Mouse (Mus musculus) brain, adult 2 months (tissue): Measurements from ENCODE around the gene Rbm12.

Experiments
- DNase-seq: peaks from one replicate; pipeline ENCODE4 v3.0.0; 2011; ENCODE audit warnings: low read depth, low spot score

The Rbm12 gene

DNA sequence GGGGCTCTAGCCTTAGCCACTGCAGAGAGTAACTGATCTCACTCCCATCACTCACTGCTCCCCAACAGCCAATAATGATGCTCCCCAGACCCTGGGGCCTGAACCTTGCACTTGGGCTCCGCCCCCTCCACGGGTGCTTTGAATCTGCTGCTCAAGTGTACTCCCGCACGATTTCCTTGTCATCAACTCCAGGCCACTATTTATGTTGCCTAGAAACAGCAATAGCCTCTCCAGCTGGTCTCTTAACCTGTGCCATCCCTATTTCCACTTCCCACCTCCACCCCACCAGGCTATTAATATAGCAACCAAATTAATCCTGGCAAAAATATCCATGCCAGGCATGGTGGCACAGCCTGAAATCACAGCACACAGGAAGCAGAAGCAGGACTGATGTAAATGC is 32.1 kb downstream of the Rbm12 start:
- peak; percentile 77 for DNase-seq

DNA sequence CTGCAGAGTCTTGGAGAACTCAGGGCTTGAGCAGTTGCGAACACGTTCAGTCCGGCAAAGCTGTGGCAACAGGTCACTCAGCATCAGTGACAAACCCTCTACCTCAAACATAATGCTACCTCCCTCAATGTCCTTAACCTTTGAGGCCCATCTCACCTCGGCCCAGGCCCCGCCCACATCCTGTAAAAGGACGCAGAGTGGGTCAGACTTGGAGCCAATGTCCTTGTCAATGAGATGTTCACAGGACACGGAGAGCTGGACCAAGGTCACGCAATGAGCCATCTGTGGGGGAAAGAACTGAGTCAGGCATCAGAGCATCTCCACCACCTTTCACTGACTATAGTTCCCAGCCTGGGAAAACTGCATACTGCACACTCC is 32.6 kb downstream of the Rbm12 start:
- no peak for DNase-seq

DNA sequence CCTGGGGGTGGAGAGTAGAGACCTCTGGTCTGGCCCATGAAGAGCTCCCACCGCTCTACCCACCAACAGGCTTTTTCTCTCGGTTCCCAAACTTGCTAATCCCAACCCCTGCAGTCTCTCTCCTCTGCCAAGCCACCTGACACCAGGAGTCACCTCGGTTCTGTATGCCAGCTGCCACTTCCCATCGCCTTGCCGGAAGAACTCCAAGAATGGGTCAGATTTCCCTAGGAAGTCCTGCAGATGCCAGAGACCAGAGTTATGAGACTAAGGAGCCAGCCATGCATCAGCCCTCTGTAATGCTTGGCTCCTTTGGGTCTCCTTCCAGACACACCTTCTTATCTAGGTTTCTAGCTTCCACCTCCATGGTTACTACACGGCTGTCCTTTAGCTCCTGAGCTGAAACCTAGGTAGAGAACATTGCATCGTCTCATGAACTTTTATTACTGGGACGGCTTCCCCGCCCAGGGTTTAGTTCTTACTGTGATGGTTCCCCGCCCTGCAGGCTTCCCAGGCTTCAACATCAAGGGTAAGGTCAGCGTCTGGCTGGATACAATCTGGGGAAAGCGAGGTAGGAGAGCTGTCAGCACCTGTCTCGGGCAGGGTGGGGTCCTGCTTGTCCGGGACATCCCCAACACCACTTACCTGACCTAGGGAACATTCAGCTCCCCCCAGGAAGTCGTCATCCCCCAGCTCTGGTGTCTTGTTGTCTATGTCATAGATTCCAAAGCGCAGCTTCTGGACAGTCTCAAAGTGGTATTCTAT is 33.2 kb downstream of the Rbm12 start:
- no peak for DNase-seq

DNA sequence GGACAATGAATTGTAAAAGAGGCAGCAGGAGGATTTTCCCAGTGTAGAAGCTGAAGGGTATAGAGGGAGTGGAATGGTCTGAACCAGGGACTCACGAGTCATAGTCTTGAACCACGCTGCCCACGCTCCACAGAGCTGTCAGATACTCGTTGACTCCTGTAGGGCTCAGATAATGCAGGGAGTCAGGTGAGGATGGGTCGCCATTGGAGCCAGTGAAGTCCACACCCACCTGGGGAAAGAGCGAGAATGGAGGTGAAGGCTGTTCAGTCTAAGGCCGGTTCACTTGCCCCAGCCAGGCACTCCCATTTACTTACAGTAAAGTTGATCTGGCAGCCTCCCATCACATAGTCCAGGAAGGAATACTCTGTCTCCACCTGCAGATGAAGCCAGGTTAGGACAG is 34.3 kb downstream of the Rbm12 start:
- DNase-seq = no peak

DNA sequence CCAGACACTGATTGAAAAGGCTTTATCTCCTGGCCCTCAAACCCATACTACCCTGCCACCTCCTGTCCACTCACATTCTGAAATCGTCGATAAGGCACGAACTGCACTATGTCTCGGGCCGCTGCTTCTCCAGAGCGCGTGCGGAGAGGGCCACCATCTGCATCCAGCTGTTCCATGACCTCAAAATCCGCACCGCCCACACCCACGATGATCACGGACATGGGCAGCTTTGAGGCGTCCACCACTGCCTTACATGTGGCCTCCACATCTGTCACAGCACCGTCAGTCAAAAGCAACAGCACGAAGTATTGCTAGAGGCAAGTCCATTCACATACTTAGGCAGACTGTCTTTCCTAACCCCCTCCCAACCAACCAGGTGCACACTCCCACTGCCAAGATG is 38.1 kb downstream of the Rbm12 start:
- no peak for DNase-seq

DNA sequence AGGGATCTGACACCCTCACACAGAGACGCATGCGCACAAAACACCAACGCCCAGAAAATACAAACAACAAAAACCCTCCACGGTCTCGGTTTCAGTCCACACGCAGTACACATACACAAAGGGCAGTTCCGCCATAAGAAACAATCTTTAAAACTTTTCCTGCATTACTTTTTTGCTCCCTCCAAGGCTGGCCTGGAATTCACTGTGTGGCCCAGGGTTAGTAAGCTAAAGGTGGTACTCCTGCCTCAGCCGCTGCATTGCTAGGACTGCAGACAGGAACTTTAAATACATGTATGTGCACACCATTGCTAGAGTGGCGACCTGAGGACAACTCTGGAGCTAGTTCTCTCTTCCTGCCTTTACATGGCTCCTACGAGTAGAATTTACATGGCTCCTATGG is 40.5 kb downstream of the Rbm12 start:
- no peak for DNase-seq

DNA sequence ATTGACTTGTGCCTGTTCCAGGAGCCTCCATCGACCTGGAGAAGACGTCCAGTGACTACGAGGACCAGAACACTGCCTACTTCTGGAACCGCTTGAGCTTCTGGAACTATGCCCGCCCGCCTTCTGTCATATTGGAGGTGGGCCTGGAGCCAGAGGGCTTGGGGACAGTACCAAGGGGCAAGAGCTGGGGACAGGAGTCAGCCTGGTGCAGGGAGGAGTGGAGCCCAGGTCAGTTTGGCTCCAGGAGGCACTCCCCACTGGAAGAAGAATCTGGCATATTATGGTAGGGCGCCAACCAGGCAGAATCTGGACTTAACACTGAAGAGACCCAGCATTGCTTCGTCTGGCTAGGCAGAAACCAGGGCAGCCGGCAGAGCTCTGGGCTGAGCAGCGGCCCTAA is 43.9 kb downstream of the Rbm12 start:
- DNase-seq = peak; percentile 65

DNA sequence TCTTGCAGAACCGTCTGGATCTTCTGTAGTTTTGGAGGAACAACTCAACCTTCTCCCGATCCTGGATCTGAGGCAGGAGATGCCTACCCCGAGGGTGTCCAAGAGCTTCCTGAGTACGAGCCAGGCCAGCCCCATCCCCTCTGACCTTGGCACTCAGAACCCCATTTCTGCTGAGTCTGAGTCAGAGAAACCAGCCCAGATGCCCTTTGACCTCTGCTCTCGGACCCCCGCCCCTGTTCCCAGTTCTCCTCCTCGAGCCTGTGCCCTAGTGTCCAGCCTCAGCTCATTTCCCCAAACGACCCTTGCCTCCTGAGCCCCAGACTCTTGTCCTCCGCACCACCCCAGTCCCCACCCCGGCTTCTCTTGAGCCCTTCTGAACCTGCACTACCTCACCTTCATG is 45.7 kb downstream of the Rbm12 start:
- DNase-seq = no peak

DNA sequence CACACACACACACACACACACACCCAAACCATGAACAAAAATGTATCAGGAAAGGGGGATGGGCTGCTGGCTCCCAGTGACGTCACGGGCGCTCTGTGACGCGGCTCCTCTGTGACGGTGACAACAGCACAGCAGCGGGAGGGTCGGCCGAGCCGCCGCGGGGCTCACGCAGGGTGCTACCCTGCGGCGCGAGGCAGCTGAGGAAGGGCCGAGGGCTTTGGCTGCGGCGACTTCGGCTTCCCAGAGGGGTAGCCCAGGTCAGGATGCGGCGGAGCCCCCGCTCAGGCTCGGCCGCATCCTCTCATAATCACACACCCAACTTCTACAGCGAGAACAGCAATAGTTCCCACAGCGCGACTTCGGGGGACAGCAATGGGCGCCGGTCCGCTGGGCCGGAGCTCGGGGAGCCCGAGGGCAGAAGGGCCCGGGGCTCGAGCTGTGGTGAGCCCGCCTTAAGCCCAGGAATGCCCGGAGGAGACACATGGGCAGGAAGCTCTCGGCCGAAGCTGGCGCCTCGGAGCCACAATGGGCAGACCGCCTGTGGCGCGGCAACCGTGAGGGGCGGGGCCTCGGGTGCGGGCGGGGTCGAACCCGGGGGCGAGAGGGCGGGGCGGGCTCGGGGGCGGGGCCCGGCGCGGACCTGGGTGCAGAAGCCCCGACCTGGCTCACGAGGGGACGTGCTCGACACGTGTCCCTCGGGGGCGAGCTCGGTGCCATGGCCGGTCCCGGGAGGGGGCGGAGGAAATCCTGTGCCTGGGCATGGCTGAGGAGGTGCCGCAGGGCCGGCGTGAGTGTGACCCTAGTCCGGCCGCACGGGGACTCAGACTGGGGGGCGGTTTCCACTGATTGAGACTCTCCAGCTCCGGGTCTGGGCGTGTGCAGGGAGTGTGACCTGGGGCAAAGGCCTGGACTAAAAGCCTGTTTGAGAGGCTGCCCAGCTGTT is 46.4 kb downstream of the Rbm12 start, which contains the start of gene Spag4:
Gene Spag4, plus strand, starts transcription at position 77 of the 943 bp plus-strand sequence.
- peak; percentile 61 for DNase-seq

DNA sequence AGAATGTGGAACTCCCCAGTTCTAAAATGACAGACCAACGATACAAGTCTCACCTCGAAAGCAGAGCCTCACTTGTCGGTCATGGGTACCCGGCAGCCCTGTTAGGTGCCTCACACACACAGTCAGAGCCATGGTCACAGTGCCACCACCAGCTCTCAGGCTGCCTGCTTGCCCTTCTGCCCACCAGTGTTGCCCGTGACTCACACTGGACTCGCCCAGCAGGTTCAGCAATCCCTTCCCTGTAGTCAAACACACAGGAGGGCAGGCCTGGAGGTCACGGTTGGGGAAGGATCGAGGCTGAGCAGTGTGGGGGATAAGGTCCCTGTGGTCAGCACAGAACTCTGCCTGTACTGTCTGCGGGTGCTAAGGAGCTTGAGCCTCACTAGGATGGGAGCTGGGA is 59.0 kb downstream of the Rbm12 start, which contains the start of gene Fer1l4:
Gene Fer1l4, minus strand, starts transcription at position 132 of the 400 bp plus-strand sequence.
- no peak for DNase-seq

DNA sequence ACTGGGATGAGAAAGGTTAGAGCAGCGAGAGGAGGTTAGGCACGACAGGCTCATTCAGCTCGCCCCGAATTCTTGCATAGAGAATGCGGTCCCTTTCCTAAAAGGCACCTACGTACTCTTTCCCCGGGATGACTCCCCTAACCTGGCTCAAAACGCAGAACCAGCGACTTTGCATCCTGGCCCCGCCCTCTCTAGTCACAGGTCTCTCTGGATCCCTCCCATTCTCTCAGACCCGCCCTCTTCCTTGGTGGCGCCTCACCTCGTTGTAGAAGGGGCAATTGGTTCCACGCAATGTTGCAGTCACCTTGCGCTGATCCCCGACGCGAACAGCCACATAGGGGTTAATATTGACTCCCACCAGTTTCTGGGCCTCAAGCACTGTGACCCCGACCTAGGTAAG is 63.8 kb downstream of the Rbm12 start:
- no peak for DNase-seq

DNA sequence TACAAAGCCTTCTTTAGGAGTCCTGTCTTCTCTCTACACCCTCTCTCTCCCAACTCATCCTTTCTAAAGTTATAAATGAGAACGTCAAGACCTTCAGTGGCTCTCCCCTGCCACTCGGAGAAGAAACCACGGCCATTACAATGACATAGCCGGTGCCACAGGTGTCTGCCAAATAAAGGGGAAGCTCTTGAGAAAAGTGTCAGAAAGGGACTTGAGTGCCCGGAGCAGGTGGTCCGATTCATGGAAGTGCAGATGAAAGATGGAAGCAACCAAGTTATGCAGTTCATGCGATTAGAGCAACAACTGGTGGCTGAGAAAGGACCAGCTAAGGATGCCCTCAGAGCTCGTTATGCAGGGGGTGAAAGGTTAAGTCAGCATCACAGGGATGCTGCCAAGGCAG is 68.9 kb downstream of the Rbm12 start:
- DNase-seq = no peak
